Mouse (Mus musculus): ENCODE measurements at regions not wholly inside any gene's neighbourhood (a gene's known extent, or its start where the extent isn't known, plus 50 kb on each side); places are given as distances from the start of the nearest gene placed in this dataset.

GRCm38 (mm10) chr10:53429539-53430344 is 50.0 kb upstream of the Cep85l start:
- Histone ChIP-seq H3K4me1 (peaks cover 7% of the 10 kb centered on the region), H3K4me3 (no peak overlapping the region), H3K4me2 (replicated peaks) (no peak overlapping the region), H3K9me3 (replicated peaks) (no peaks in the 10 kb centered on the region), H3K27me3 (no peaks in the 10 kb centered on the region), H3K27ac (no peak overlapping the region; the same call in 1 of the 2 replicates), H3K36me3 (no peaks in the 10 kb centered on the region), H3K9ac (no peak overlapping the region)
- no peak; the same call in 1 of the 2 replicates for ATAC-seq (ENCODE audit: low FRiP score)
- WGBS: 47% methylated on average over 7 of the region's 7 CpGs

All from hindbrain, embryonic 12.5 days (tissue).